Mouse (Mus musculus) brain, embryonic 18.5 days (tissue): ENCODE measurements around the gene Cnnm3.

Source experiments
- DNase-seq: peaks from one replicate; pipeline ENCODE4 v3.0.0-alpha.2; 2012; ENCODE audit warnings: low read depth, low spot score

Gene Cnnm3

GRCm38 (mm10) chr1:36511289-36512021 lies at the start of gene Cnnm3:
Cnnm3 (plus strand) TSS chr1:36511867.
- peak; percentile 93 for DNase-seq

GRCm38 (mm10) chr1:36465641-36466160 lies 46.0 kb upstream of the Cnnm3 start:
- no peak for DNase-seq

- DNase-seq: no peak
Measured at GRCm38 (mm10) chr1:36467446-36467845, 44.2 kb upstream of the Cnnm3 start.

- DNase-seq: no peak
Measured at GRCm38 (mm10) chr1:36469811-36470444, 41.7 kb upstream of the Cnnm3 start.

GRCm38 (mm10) chr1:36471181-36472105 lies 40.2 kb upstream of the Cnnm3 start, which contains the start of gene Cnnm4:
Cnnm4 (plus strand) TSS chr1:36471620.
- peak; percentile 71 for DNase-seq

GRCm38 (mm10) chr1:36472106-36472440 lies 39.6 kb upstream of the Cnnm3 start:
- DNase-seq: no peak

GRCm38 (mm10) chr1:36473211-36473780 lies 38.4 kb upstream of the Cnnm3 start:
- no peak for DNase-seq

GRCm38 (mm10) chr1:36474646-36475045 lies 37.0 kb upstream of the Cnnm3 start:
- no peak for DNase-seq

GRCm38 (mm10) chr1:36475480-36476110 lies 36.1 kb upstream of the Cnnm3 start:
- no peak for DNase-seq

- no peak for DNase-seq
Measured at GRCm38 (mm10) chr1:36476426-36476825, 35.2 kb upstream of the Cnnm3 start.

GRCm38 (mm10) chr1:36478343-36478795 lies 33.3 kb upstream of the Cnnm3 start:
- DNase-seq: no peak

- DNase-seq: no peak
Measured at GRCm38 (mm10) chr1:36479903-36480899, 31.5 kb upstream of the Cnnm3 start.

GRCm38 (mm10) chr1:36483825-36484224 lies 27.8 kb upstream of the Cnnm3 start:
- no peak for DNase-seq

GRCm38 (mm10) chr1:36485080-36485479 lies 26.6 kb upstream of the Cnnm3 start:
- DNase-seq: no peak

- no peak for DNase-seq
Measured at GRCm38 (mm10) chr1:36487111-36487510, 24.6 kb upstream of the Cnnm3 start.

- DNase-seq: no peak
Measured at GRCm38 (mm10) chr1:36489661-36490060, 22.0 kb upstream of the Cnnm3 start.

GRCm38 (mm10) chr1:36492416-36493139 lies 19.1 kb upstream of the Cnnm3 start:
- DNase-seq: no peak

GRCm38 (mm10) chr1:36493299-36493698 lies 18.4 kb upstream of the Cnnm3 start:
- DNase-seq: no peak

GRCm38 (mm10) chr1:36496719-36497118 lies 14.9 kb upstream of the Cnnm3 start:
- DNase-seq: no peak
